Mouse (Mus musculus) limb, embryonic 15.5 days (tissue): ENCODE results near the gene Limch1. TPM values are rescaled to one million over a fixed set of nuclear protein-coding genes. Genes with fewer than 3 reads are reported as not detected.
A peak's percentile ranks its signal among the peaks of the same experiment; 100 is the strongest.

Source experiments
- ATAC-seq: fragments of 200-750 bp; cut with Nextera tagmentation; 2 replicates; pipeline ENCODE4 v1.8.0; 2017; ENCODE audit warnings: low read depth, moderate TSS enrichment; ENCODE audit not compliant: insufficient number of reproducible peaks, low FRiP score, low TSS enrichment
- H3K27ac ChIP-seq: fragments of 300-500 bp; sonication (generic); 2 replicates; pipeline ENCODE4 v1.5.1; 2015; ENCODE audit warnings: moderate library complexity, mild to moderate bottlenecking, inconsistent platforms
- H3K27me3 ChIP-seq: fragments of 300-500 bp; sonication (generic); 2 replicates; pipeline ENCODE4 v1.6.1; 2015; ENCODE audit warnings: inconsistent platforms
- H3K36me3 ChIP-seq: fragments of 300-500 bp; sonication (generic); 2 replicates; pipeline ENCODE4 v1.6.1; 2015; ENCODE audit warnings: inconsistent platforms
- H3K4me1 ChIP-seq: fragments of 300-500 bp; sonication (generic); 2 replicates; pipeline ENCODE4 v1.6.1; 2015; ENCODE audit warnings: inconsistent platforms
- H3K4me2 ChIP-seq: fragments of 300-500 bp; sonication (generic); 2 replicates; pipeline ENCODE4 v1.6.1; 2015; ENCODE audit warnings: mild to moderate bottlenecking, inconsistent platforms
- H3K4me3 ChIP-seq: fragments of 300-500 bp; sonication (generic); 2 replicates; pipeline ENCODE4 v1.5.1; 2015; ENCODE audit warnings: mild to moderate bottlenecking, inconsistent platforms
- H3K9ac ChIP-seq: fragments of 300-500 bp; sonication (generic); 2 replicates; pipeline ENCODE4 v1.6.1; 2015; ENCODE audit warnings: inconsistent platforms
- H3K9me3 ChIP-seq: fragments of 300-500 bp; sonication (generic); 2 replicates; pipeline ENCODE4 v1.6.1; 2016; ENCODE audit warnings: inconsistent platforms
- WGBS: fragments of 180-500 bp; shearing (Covaris S2); methylation state at CpG from one replicate; pipeline ENCODE4 v1.1.7; 2015; 5-methylcytosine and 5-hydroxymethylcytosine counted together
- polyA plus RNA-seq: library from polyadenylated mRNA; unstranded; fragments of >200 nt; fragmentation: Nextera tagmentation; extraction: Ambion mirVana; gene quantifications from 2 replicates; pipeline ENCODE4 v1.2.1, GENCODE M21; 2015

Limch1 gene
- polyA plus RNA-seq, 1 experiment from 2014 or later, result 71.8 TPM

DNA sequence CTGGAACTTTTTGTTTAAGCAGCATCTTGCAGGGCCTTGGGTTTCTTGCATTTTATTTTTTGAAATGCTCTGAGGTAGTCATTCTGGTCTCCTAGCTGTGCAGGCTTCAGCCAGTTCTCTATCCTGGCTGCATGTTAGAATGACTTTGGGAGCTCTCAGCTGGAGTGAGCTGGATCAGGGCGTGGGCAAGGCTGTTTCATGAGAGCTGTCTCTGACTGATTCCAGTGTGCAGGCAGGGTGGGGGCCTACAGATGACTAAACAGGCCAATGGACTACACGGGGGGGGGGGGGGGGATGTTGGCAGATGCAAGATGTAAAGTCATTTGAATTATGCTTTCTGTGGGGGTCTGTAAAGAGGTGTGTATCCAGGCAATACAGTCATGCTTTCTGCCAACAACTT is 20.3 kb downstream of the Limch1 start:
- peaks cover 9% of the 10 kb centered on the region; the same call in 1 of the 2 replicates for H3K4me1 ChIP-seq
- no peaks in the 10 kb centered on the region for H3K9me3 ChIP-seq
- no peak for ATAC-seq
- WGBS, result 81% methylated on average over 2 of the region's 2 CpGs
- H3K36me3 ChIP-seq, result no peaks in the 10 kb centered on the region
- H3K27me3 ChIP-seq, result no peaks in the 10 kb centered on the region
- H3K4me2 ChIP-seq, result no peak overlapping the region
- H3K4me3 ChIP-seq, result no peak overlapping the region
- H3K9ac ChIP-seq, result no peak overlapping the region
- H3K27ac ChIP-seq, result no peak overlapping the region

DNA sequence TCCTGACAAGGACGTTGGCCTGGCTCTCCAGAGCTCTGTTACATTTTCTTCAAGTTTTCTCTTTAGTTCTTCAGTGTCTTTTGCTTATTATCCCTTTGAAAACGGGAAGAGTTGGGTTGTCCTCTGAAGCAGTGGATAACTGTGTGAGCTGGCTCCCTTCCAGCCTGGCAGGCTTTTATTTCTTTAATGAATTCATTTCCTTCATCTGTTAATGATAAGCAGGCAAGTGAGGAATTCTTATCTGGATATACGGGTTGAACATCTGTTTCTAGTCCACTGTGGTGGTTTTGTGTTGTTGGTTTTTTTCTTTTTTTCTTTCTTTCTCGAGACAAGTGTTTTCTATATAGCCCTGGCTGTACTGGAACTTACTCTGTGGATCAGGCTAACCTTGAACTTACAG is 22.4 kb downstream of the Limch1 start:
- Histone ChIP-seq H3K36me3 (no peaks in the 10 kb centered on the region), H3K4me3 (no peak overlapping the region), H3K4me1 (peaks cover 24% of the 10 kb centered on the region), H3K9ac (no peak overlapping the region), H3K27ac (peak overlapping the region; percentile 67; the same call in 1 of the 2 replicates), H3K9me3 (no peaks in the 10 kb centered on the region), H3K27me3 (no peaks in the 10 kb centered on the region), H3K4me2 (no peak overlapping the region)
- WGBS, result 20% methylated on average over 4 of the region's 4 CpGs
- ATAC-seq, result no peak

DNA sequence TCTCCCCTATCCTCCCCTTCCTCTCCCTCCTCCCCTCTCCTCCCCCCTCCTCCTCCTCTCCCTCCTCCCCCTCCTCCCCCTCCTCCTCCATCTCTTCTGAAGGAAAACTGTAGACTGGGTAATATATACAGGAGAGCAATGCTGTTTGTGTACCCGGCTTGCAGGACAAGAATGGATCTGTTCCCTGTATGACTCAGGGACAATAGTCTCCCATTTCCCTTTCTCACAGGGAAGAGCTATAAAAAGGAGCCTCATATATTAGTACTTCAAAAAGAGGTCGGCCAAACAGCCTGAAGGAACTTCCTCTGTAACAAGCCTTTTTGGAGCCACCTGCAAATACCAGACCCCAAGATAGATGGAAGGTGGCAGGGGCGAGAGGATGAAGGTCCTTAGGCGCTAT is 23.4 kb downstream of the Limch1 start:
- H3K4me1 ChIP-seq, result peaks cover 26% of the 10 kb centered on the region
- H3K27me3 ChIP-seq, result no peaks in the 10 kb centered on the region
- H3K36me3 ChIP-seq, result no peaks in the 10 kb centered on the region
- H3K4me2 ChIP-seq, result no peak overlapping the region
- H3K4me3 ChIP-seq, result no peak overlapping the region
- ATAC-seq, result no peak
- H3K27ac ChIP-seq, result no peak overlapping the region
- WGBS, result 49% methylated on average over 4 of the region's 4 CpGs
- no peaks in the 10 kb centered on the region for H3K9me3 ChIP-seq
- no peak overlapping the region for H3K9ac ChIP-seq

DNA sequence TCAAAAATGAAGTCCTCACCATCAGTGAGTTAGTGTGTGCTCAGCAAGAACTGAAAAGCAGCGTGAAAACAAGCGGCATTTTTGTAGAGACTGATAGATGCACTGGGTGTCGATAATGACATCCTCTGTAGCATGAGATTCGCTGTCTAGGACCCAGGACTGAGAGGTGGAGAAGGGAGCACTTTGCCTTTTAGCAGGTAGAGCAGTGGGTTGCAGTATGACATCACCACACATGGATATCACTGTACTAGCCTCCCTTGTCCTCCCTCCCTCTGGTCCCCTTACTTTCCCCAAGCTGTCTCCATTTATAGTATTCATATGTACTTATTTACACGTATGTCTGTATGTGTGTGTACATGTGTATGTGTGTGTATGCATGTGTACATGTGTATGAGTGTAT is 23.9 kb downstream of the Limch1 start:
- Histone ChIP-seq H3K9ac (no peak overlapping the region), H3K4me3 (no peak overlapping the region), H3K27me3 (no peaks in the 10 kb centered on the region), H3K27ac (no peak overlapping the region), H3K36me3 (no peaks in the 10 kb centered on the region), H3K4me1 (peaks cover 27% of the 10 kb centered on the region), H3K9me3 (no peaks in the 10 kb centered on the region), H3K4me2 (no peak overlapping the region)
- WGBS, result 80% methylated on average over 5 of the region's 5 CpGs
- ATAC-seq, result no peak

DNA sequence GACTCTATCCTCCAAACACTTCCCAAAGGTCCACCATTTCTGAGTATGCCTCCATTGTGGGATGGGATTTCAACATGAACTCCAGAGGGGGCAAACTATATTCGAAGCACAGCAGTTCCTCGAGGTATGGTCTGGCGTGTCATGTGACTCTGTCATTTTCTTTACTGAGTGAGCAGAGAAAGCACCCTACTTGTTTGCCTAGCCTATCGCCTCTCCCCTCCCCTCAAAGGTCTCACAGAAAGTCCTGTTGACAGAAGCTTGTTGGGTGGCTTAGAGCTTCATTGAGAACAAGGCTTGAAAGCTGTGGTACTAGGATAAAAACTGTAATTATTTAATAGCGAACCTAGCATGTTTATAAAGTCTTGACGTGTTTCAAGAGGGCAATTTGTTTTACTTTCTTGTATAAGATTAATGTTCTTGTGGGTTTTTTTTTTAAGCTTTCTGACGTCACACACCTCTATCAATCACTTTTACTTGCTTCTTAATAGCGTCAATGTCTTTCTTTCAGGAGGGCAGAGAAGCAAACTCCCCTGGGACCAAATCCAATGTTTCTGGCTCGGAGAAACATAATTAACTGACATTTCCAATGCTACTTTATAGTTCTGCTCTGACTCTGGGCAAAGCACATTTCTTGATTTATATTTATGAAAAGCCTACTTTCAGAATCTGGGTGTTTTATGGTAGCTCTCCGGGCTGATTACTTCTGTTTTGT is 32.5 kb downstream of the Limch1 start:
- H3K9me3 ChIP-seq, result no peaks in the 10 kb centered on the region
- no peak for ATAC-seq
- H3K9ac ChIP-seq, result no peak overlapping the region
- peaks cover 5% of the 10 kb centered on the region; the same call in 1 of the 2 replicates for H3K4me1 ChIP-seq
- H3K4me3 ChIP-seq, result no peak overlapping the region
- H3K36me3 ChIP-seq, result no peaks in the 10 kb centered on the region
- H3K4me2 ChIP-seq, result no peak overlapping the region
- WGBS, result 58% methylated on average over 10 of the region's 10 CpGs
- H3K27ac ChIP-seq, result no peak overlapping the region
- H3K27me3 ChIP-seq, result no peaks in the 10 kb centered on the region

DNA sequence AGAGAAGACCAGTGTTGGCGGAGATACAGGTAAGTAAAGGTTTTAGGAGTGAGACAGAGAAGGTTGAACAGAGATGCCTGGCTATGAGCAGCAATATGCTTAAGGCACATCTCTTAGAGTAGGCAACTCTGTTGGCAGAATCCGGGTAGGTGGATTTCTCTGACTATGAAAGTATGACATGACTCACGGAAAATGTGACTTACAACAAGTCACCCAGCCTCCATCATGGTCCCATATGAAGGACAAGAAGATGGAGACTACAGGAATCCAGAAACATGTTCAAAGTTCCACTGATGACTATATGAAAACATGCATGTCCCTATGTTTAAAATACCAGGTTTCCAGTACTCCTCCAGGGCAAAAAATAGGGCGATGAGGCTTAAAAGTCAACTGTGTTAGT is 34.7 kb downstream of the Limch1 start:
- no peaks in the 10 kb centered on the region for H3K27me3 ChIP-seq
- no peaks in the 10 kb centered on the region for H3K9me3 ChIP-seq
- peaks cover 8% of the 10 kb centered on the region; the same call in 1 of the 2 replicates for H3K4me1 ChIP-seq
- 94% methylated on average over 4 of the region's 4 CpGs for WGBS
- no peaks in the 10 kb centered on the region for H3K36me3 ChIP-seq
- H3K4me2 ChIP-seq, result no peak overlapping the region
- no peak overlapping the region for H3K4me3 ChIP-seq
- no peak overlapping the region for H3K9ac ChIP-seq
- ATAC-seq, result no peak
- H3K27ac ChIP-seq, result no peak overlapping the region

DNA sequence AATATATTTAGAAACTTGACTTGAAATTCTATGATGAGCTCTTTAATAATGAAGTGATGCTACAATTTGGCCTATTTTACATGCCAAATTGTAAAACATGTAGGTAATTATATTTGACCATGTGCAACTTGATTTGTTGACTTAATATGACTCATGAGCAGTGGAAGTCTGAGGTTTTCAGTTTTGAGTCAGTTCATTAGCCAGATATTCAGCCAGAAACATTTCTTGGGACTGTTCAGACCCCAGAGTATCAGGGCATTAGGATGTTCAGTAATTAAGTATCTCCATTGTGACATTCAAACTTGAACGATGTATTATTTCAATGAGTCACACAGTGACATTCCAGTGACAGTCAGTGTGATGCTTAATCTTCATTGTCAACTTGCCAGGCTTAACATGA is 35.9 kb downstream of the Limch1 start:
- Histone ChIP-seq H3K4me3 (no peak overlapping the region), H3K4me2 (no peak overlapping the region), H3K27me3 (no peaks in the 10 kb centered on the region), H3K36me3 (no peaks in the 10 kb centered on the region), H3K27ac (no peak overlapping the region), H3K9ac (no peak overlapping the region), H3K4me1 (peaks cover 12% of the 10 kb centered on the region; the same call in 1 of the 2 replicates), H3K9me3 (no peaks in the 10 kb centered on the region)
- ATAC-seq, result no peak
- WGBS, result 91% methylated on average over 1 of the region's 1 CpGs

DNA sequence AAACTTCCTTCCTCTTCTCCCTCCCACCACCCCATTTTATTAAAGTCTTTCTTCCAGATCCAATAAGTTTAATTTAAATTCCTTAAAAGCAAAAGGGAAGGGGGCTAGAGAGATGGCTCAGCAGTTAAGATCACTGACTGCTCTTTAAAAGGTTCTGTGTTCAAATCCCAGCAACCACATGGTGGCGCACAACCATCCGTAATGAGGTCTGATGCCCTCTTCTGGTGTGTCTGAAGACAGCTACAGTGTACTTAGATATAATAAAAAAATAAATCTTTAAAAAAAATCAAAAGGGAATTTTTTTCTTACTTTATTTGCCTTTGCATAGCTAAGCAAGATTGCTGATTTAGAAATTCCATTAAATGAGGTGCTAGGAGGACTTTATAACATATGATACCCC is 37.2 kb downstream of the Limch1 start:
- Histone ChIP-seq H3K27me3 (no peaks in the 10 kb centered on the region), H3K4me2 (no peak overlapping the region), H3K9me3 (no peaks in the 10 kb centered on the region), H3K4me1 (peaks cover 12% of the 10 kb centered on the region; the same call in 1 of the 2 replicates), H3K36me3 (no peaks in the 10 kb centered on the region), H3K9ac (no peak overlapping the region), H3K4me3 (no peak overlapping the region), H3K27ac (no peak overlapping the region)
- ATAC-seq, result no peak
- 91% methylated on average over 2 of the region's 2 CpGs for WGBS

DNA sequence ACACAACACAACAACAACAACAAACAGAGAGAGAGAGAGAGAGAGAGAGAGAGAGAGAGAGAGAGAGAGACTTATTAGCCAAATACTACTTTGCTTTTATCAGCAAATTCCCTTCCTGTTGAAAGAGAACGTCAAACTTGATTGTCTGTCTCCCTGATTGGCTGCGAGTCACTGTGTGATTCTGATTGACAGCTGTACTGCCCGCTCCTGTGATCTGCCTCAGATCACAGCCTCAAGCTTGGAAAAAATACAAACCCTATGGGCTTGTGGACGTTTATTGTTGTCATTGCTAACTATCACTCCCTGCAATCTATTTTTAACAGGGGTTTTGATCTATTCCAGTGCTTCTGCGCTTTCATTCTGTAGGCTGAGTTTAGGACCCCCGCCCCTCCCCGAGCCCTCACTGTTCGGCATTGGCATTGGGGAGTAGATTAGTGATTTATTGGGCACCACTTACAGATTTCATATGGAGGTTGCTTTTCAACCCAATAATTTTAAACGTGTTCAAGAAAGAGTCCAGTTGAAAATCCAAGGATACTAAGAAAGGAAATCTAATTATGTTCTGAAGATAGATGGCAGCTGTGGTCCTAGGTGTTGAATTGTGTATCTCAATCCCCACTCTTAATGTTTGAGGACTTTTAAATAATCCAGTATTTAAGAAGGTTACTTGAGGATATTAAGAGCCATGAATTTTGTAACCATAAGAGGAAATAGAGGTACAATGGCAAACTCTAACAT is 39.2 kb downstream of the Limch1 start:
- H3K9ac ChIP-seq, result no peak overlapping the region
- H3K27me3 ChIP-seq, result no peaks in the 10 kb centered on the region
- H3K9me3 ChIP-seq, result no peaks in the 10 kb centered on the region
- 62% methylated on average over 9 of the region's 9 CpGs for WGBS
- H3K4me1 ChIP-seq, result peaks cover 17% of the 10 kb centered on the region; the same call in 1 of the 2 replicates
- H3K36me3 ChIP-seq, result no peaks in the 10 kb centered on the region
- H3K4me2 ChIP-seq, result no peak overlapping the region
- peak overlapping the region; percentile 17; the same call in 1 of the 2 replicates for H3K27ac ChIP-seq
- H3K4me3 ChIP-seq, result no peak overlapping the region
- no peak for ATAC-seq

DNA sequence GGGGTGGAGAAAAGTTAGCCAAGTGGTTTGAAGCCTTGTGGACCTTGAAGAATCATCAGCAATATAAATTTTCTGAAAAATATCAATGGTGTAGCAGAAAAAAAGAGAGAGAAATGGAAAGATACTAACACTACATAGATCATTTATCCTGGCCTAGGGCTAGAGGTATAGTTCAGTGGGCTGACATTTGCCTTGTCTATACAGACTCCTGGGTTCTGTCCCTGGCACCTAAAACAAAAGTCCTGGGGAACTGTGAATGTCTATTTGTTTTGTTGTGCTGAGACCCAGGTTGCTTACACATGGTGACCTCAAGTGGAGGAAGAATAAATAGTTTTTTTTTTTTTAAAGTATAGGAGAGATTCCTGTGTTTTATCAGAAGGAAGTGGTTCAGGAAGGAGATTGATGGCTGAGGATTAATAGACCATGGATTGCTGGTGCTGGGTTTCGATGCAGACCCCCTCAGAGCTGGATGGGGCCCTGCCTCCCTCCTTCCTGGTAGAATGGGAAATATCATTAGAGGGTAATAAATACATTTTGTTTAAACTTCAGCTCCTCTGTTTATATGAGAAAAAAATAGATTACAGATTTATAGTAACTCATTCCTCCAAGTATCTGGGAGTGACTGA is 40.5 kb downstream of the Limch1 start:
- H3K27ac ChIP-seq, result peak overlapping the region; percentile 59; the same call in 1 of the 2 replicates
- no peaks in the 10 kb centered on the region for H3K9me3 ChIP-seq
- no peak overlapping the region for H3K9ac ChIP-seq

DNA sequence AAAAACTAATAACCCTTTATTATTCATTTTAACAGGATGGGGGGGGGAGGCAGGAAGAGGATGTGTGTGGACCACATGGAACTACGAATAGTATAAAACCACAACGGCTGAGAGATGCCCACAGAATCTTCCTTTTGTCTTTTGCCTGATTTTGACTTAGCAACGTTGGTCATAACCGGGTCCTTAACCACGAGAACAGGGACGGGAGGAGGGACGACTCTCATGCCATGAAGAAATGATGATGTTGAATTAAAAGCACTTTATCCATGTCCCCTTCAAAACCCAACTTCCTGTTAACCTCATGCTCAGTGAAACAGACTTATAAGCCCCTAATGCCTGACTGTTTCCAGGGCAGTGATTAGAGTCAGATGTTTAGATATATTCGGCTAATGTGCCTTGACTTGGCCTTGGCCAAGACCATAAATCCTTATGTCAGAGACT is 41.0 kb downstream of the Limch1 start:
- no peaks in the 10 kb centered on the region for H3K27me3 ChIP-seq
- H3K4me3 ChIP-seq, result no peak overlapping the region
- H3K36me3 ChIP-seq, result no peaks in the 10 kb centered on the region
- no peaks in the 10 kb centered on the region for H3K9me3 ChIP-seq
- H3K4me1 ChIP-seq, result peaks cover 25% of the 10 kb centered on the region; the same call in 1 of the 2 replicates
- peak overlapping the region; percentile 74 for H3K27ac ChIP-seq
- H3K4me2 ChIP-seq, result no peak overlapping the region
- peak; percentile 66; the same call in 1 of the 2 replicates for ATAC-seq
- 36% methylated on average over 8 of the region's 8 CpGs for WGBS
- no peak overlapping the region for H3K9ac ChIP-seq

More for the DNA sequence above, 40.5 kb downstream of the Limch1 start:
- Histone ChIP-seq H3K27me3 (no peaks in the 10 kb centered on the region), H3K36me3 (no peaks in the 10 kb centered on the region), H3K4me1 (peaks cover 23% of the 10 kb centered on the region; the same call in 1 of the 2 replicates), H3K4me3 (no peak overlapping the region), H3K4me2 (no peak overlapping the region)
- ATAC-seq, result no peak; the same call in 1 of the 2 replicates
- 21% methylated on average over 1 of the region's 1 CpGs for WGBS

DNA sequence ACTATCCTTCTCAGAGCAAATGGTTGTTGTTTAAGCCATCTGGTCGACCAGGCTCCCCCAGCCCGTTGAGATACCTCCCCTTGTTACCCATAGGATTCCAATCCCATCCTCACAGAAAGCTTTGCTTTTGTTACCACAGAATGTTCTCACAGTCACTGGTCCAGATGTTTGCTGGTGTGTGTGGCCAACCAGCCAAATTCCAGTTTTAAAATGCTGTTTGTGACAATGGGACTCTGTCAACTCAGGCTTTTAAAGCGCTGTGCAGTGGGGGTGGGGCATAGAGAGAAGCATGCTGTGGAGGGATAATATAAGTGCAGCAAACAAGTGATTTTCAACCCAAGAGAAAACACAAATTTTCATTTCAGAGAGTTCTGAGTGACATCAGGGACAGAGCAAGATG is 43.4 kb downstream of the Limch1 start:
- H3K4me3 ChIP-seq, result no peak overlapping the region
- no peak overlapping the region for H3K27ac ChIP-seq
- H3K9me3 ChIP-seq, result no peaks in the 10 kb centered on the region
- WGBS, result 72% methylated on average over 3 of the region's 3 CpGs
- H3K4me2 ChIP-seq, result no peak overlapping the region
- no peak overlapping the region for H3K9ac ChIP-seq
- no peaks in the 10 kb centered on the region for H3K36me3 ChIP-seq
- ATAC-seq, result no peak
- no peaks in the 10 kb centered on the region for H3K27me3 ChIP-seq
- peaks cover 36% of the 10 kb centered on the region for H3K4me1 ChIP-seq
